Mouse (Mus musculus): ENCODE results near the gene Pax8.

DNA sequence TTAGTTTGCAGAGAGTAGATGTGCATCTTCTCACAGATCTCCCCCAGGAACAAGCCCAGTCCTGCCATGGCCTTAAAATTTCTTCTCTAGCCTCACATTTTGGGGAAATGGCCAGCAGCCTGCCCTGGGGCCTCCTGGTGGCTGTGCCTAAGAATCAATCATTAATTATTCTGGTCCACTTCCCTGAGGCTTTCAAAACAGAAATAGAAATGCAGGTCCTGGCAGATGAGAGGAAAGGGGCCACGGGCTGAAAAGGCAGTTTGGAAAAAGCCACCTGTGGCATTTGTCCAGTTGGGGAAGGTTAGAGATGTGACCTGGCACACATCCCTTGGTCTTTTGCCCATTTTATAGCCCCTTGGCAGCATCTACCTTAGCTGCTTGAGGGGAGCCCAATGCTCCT lies 3.8 kb upstream of the Pax8 start:
- TF ChIP-seq CTCF (IDR thresholded peaks at IDR 0.05; ENCODE audit: low read depth, low read length) (no peak), POLR2A (IDR thresholded peaks at IDR 0.05; ENCODE audit: insufficient read depth, low read length) (no peak)

All from ES-Bruce4 (cell line).